Mouse (Mus musculus): Measurements from ENCODE around the gene Prss33.

- TF ChIP-seq CTCF (IDR thresholded peaks at IDR 0.05; ENCODE audit: low read depth) (no peak), EP300 (IDR thresholded peaks at IDR 0.05; ENCODE audit: low read depth) (peak; percentile 44; the same call in 1 of the 2 replicates)
These were observed 7.4 kb downstream of the Prss33 start for GRCm38 (mm10) chr17:23828271-23829001.
